Mouse (Mus musculus) kidney, adult 2 months (tissue): Measurements from ENCODE around the gene Limch1.

Experiments
- CTCF ChIP-seq: fragments of 200-500 bp; conservative IDR thresholded peaks from 2 replicates; pipeline ENCODE4 v1.5.1; 2011; ENCODE audit warnings: low read depth, mild to moderate bottlenecking, control low read depth, low read length, moderate library complexity, mixed read lengths; ENCODE audit not compliant: insufficient read depth, insufficient read length
- POLR2A ChIP-seq: fragments of 200-500 bp; IDR thresholded peaks from one replicate; pipeline ENCODE4 v1.6.1; 2011; ENCODE audit warnings: low read depth, low read length, control low read depth

DNA sequence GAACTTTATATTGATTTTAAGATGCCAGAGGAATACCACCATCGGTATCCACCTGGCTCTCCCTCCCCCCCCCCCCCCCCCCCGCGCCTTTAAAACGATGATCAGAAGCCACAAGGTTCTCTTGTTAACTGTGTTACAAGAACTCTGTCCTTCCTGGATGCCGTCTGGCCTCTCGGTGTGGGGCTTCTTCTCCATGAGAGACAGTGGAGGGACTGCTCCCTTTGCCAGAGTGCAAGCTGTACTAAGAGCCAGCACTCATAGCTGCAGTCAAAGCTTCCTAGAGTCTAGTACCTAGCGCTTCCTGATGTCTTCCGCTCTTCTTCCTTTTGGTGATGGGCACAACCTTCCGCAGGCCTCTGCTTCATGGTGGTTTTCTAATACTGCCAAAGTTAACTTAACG, 280.0 kb downstream of the Limch1 start:
- TF ChIP-seq POLR2A: no peak
- TF ChIP-seq CTCF: no peak
